Mouse (Mus musculus) erythroblast, adult 5-6 weeks (primary cell): Measurements from ENCODE around the gene Mia2. TPM values are rescaled to one million over a fixed set of nuclear protein-coding genes. Genes with fewer than 3 reads are reported as not detected.
"Not testable (repeated sequence)": the region's sequence is repeated elsewhere in the genome, so short reads cannot be mapped to it uniquely, and the experiment has no call there.

ENCODE experiments used
- ATAC-seq: replicated peaks from 2 replicates; pipeline ENCODE4 v1.8.0; 2016; ENCODE audit warnings: moderate number of reproducible peaks, mild to moderate bottlenecking, moderate TSS enrichment, inconsistent platforms; ENCODE audit not compliant: poor library complexity, low FRiP score, severe bottlenecking
- total RNA-seq, 2 experiments: library from RNA; stranded (forward) in 1 of 2; stranded (reverse) in 1 of 2; fragments of 150-400 nt in 1 of 2; fragments of 200-764, 138-1000 nt in 1 of 2; gene quantifications; 2 replicates each; pipeline versions ENCODE4 v1.2.3 to v1.2.4; 2015 to 2017; ENCODE audit warnings: low replicate concordance in 2 of 2

Gene Mia2
- total RNA-seq (2015; ENCODE audit: low replicate concordance) (40.5 and 54.1 TPM in 2 replicates), total RNA-seq (2017; ENCODE audit: low replicate concordance) (66.7 and 125 TPM in 2 replicates)

DNA sequence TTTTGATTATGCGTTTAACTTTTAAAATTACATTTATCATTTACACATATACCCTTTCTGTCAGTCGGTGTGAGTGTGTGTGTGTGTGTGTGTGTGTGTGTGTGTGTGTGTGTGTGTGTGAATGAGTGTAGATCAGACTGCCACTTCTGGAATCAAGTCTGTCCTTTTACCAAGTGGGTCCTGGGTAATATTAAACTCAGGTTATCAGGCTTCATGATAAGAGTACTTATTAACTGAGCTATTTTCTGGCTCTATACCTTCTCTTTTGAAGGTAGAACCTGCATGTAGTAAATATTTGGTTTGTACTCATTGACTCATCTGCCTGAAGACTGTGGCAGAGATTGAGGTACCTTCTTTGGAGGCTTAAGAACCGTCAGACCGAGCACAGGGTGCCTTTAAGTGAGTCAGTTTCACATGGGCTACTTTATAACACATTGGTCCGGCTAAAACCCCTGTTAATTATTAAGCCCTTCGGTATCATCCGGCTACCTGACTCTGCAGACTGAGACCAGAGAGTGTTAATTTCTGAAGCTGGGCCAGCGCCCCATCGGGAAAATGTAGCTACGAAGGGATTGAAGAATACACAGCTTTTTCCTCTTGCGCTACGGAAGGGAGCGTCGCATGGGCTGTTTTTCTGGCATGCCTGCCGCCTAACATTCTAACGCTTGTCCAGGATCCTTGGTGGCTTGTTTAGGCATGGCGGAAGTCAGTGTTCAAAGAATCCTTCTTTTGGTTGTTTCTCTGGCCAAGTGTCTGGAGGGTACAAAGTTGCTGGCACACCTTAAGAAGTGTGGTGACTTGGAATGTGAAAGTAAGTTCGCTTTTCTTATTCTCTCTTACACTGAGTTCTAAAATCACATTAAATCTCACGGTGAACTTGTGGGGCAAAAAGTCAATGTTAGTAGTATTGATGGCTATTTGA lies at the start of gene Mia2:
Gene Mia2 (plus strand): TSS at position 696 of the 922 bp plus-strand sequence.
- no peak for ATAC-seq

DNA sequence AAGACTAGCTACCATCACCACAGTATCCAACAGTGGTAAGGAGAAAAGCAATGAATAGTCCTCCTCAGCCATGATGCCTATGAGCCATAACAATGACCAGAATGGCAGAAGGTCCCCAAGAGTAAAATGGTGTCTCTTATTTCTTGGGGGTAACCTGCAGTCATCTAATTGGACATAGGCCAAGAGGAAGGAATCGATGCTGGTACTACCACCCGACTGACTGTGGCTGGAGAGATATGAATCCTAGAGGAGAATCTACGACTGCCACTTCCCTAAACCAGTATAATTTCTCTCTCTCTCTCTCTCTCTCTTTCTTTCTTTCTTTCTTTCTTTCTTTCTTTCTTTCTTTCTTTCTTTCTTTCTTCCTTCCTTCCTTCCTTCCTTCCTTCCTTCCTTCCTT lies 43.1 kb upstream of the Mia2 start:
- ATAC-seq = no peak

DNA sequence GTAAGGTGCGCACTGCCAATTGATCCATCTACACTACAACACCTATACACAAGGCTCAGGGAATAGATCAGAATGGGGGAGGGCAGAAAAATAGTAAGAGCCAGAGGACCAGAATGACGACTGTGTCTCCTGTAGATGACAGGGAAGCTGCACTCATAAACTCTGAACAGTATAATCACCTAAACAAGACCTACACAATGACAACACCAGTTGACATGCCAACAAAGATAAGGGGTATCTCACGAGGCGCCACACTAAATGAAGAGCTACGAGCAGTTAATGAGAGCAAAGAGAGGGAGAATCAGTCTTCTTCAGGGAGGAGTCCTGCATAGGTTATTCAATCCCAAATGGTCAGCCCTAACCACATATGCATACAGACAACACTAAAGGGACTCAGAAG lies 42.4 kb upstream of the Mia2 start:
- 0 out of 2 replicates have a peak, but pooled peaks have one; percentile 45 for ATAC-seq

DNA sequence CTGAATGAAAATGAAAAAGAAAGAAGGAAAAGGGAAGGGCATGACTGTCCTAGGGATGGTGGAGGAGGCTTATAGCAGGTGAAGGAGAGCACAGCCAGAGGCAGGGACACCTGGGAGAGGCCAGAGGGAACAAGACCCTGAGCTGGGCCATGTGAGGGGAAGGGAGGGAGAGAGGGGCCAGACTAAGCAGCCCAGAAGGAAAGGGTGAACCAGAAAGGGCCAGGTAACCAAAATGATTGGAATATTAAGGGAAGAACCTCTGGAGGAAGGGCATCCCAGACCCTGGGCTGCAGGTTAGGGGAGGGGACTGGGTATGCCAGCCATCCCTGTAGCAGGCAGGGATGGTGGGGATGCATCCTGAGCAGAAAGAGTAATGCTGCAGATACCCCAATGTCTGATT lies 41.6 kb upstream of the Mia2 start:
- ATAC-seq = no peak

DNA sequence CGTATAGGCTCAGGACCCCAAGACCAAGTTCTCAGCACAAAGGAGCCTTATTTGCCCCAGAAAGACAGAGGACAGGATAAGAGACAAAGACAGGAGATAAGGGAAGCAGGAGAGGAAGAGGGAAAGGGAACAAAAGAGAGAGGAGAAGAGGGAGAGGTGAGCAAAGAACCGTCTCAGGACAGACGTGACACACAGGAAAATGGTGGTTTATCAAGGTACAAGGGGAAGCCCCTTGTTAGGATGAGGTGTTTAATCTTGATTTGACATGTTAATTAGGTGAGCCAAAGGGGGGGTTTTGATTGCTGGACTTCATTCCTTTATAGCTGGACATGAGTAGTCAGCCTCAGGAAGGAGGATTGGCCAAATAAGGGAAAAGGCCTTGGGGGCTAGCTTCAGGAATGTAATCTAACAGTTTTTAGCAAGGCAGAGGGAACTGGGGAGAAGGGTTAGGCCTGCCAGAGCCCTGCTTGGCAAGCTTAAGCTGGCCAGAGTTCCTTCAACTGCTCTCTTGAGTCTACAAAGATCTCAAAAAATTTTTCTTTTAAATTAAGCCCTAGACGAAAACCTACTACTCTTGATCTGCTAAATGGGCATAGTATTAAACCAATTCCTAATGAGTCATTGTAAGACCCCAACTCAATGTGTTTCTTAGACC lies 40.3 kb upstream of the Mia2 start:
- no peak for ATAC-seq

DNA sequence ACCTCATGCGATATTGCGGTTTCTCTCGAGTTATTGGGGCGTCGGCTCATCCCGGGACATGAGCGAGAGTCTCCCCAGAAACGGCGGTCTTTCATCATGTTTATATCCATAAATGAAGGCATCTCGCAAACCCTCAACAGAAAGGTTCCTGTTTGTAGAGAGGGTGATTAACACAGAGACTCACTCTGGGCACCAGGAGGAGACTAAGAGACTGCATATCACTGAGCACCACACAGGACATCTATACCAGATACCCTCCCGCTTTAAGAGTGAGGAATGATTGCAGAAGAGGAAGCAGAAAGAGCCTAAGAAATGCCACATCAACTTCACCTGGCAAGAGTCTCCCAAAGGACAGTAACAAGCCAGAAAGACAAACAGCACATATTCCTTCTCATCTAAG lies 39.4 kb upstream of the Mia2 start:
- ATAC-seq = no peak

DNA sequence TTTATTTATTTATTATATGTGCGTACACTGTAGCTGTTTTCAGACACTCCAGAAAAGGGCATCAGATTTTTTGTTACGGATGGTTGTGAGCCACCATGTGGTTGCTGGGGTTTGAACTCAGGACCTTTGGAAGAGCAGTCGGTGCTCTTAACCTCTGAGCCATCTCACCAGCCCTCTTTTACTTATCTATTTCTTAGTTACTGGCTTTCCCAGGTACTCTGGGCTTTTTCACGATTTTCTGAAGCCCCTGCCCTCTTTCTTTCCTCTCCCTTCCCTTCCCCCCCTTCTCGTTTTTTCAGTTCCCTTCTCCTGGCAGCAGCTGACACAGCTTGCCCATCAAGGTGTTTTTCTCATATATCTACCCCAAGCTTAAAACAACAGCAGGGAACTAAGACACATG lies 37.4 kb upstream of the Mia2 start:
- ATAC-seq = not testable (repeated sequence)

DNA sequence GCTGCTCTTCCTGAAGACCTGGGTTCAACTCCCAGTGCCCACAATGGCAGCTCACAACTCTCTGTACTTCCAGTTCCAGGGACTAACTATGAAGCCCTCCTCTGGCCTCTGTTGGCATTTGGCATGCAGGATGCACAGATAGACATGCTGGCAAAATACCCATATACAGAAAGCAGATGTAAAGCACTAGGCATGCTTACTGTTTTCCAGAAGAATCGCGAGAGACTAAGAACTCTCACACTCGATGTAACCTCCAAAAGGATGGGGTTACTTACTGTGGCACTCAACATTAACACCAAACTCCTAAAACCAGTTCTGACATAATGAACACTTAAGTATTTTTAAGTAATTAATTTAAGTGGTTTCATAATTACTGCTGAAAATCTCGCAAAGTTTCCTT lies 35.3 kb upstream of the Mia2 start:
- no peak for ATAC-seq

DNA sequence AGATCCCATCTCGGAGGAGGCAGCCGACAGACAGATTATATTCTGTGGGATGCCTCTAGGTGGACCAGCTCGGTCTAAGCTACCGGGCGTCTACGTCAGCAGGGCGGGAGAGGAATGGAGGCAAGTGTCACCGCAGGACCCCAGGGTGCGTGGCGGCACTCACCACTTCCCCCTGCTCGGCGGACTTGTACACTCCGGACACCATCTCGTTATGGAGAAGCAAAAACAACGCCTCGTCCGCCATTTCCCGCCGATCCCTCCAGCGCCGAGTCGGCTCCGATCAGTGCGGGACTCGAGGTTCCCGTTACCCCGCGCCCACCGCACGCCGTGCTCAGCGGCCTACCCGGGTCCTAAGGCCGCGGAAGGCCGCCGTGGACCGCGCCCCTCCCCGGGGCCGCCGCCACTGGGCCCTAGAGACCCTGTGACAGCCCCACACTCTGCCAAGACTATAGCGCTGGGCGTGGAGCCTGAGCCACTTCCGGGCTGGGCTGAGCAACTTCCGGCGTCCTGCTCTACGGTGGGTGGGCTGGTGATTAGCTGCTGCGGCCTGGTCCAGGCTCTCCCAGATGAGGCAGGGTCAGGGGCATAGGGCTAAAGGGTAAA lies 34.5 kb upstream of the Mia2 start, which contains the start of gene Trappc6b:
Gene Trappc6b (minus strand): TSS at position 480 of the 603 bp plus-strand sequence.
- ATAC-seq = peak; percentile 92

DNA sequence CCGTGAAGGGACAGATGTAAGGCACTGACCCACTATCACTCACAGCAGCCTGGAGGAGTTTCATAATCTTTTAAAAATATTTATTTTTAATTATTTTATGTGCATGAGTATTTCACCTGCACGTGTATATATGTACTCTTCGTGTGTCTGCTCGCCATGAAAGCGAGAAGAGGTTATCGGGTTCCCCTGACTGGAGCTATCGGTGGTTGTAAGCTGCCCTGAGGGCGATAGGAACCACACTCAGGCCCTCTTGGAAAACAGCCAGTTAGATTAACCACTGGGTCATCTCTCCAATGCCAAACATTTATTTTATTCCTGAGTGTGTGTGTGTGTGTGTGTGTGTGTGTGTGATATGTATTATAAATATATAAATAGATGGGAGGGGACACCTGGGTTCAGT lies 30.8 kb upstream of the Mia2 start:
- no peak for ATAC-seq

DNA sequence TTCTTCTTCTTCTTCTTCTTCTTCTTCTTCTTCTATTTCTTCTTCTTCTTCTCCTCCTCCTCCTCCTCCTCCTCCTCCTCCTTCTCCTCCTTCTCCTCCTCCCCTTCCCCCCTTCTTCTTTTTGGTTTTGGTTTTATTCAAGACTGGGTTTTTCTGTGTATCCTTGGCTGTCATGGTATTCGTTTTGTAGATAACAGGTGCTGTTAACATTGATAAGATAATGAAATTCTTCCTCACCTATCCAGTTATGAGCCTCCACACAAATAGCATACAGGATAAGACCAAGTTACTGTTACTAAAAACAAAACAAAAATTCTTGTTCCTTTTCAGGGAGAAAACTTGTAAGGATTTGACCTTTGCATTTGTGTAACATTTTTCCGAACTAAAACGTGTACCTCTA lies 29.8 kb upstream of the Mia2 start:
- ATAC-seq = no peak

DNA sequence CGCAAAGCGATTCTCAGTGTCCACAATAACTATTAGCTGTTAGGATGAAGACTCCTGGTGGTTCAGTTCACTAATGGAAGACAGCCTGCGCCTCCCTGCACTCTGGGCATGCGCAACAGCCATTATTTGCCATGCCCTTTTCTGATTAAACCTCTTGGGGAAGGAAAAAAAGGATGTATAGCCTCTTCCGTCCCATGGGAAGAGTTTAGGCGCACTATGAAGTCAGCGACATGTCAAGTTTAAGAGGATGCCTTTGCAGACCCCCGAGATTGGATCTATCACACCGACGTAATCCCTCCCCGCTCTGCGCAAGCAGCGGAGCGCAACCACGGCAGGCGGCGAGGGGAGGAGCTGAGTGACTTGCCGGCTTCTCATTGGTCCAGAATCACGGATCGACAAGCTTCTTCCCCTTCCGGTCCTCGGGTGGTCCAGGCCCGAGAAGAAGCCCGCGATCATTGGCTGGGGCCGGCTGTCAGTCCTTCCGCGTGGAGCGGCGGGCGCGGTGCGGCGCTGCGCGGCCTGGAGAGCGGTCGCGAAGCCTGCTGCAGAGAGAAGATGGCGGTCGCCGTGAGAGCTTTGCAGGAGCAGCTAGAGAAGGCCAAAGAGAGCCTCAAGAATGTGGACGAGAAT lies 29.0 kb upstream of the Mia2 start, which contains the start of gene Pnn:
Gene Pnn (plus strand): TSS at position 437 of the 630 bp plus-strand sequence.
- ATAC-seq = peak; percentile 100

DNA sequence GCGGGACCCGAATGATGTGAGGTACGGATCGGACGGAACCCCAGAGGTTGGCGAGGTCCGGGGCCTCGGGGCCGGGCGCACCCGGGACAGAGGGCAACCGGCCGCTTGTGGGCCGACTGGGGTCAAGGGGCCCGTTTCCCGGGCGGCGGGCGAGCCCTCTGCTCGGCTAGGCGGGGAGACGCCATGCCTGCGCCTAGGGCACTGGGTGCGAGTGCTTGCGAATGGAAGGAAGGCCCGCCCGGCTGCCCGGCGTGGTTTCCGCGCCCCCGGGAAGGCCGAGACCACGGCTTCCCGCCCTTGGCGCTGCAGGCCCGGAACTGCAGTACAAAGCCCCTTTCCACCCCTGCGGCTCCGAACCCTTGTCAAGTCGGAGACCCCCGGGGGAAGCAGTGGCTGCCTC lies 28.5 kb upstream of the Mia2 start:
- peak; percentile 26; the same call in 1 of the 2 replicates for ATAC-seq

DNA sequence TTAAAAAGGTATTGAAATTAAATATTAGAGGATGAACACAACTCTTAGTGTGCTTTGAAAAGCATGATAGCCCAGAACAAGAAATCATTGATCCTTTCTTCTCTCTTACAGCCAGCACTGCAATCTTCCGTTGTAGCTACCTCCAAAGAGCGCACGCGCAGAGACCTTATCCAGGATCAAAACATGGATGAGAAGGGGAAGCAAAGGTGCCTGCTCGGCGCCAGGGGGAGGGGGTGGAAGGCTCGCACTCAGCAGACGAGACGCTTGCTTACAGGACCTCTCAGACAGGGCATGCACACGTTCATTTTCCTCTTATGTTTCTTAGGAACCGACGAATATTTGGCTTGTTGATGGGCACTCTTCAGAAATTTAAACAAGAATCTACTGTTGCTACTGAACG lies 26.8 kb upstream of the Mia2 start:
- ATAC-seq = no peak

DNA sequence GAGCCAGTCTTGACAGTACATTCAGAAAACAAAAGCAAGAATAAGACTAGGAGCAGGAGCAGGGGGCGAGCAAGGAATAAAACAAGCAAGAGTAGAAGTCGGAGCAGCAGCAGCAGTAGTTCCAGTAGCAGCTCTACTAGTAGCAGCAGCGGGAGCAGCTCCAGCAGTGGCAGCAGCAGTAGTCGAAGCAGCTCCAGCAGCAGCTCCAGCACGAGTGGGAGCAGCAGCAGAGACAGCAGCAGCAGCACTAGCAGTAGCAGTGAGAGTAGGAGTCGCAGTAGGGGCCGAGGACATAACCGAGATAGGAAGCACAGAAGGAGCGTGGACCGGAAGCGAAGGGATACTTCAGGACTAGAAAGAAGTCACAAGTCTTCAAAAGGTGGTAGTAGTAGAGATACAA lies 23.3 kb upstream of the Mia2 start:
- ATAC-seq = no peak

DNA sequence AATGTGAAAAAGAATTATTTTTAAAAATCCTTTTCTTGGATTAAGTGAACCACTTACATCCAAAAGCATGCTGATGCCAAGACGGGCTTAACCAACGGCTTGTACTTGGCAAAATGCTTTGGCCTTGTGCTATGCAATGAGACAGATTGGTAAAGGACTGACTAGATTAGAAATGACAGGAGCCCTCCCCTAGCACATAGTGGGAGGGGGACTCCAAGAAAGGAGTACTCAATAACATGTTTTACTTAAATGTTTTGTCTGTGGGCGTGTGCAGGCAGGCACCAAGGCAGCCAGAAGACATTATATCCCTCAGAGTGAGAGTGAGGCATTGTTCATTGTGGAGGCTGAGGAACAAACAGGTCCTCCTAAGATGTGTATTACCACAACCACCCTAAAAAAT lies 21.5 kb upstream of the Mia2 start:
- ATAC-seq = no peak

DNA sequence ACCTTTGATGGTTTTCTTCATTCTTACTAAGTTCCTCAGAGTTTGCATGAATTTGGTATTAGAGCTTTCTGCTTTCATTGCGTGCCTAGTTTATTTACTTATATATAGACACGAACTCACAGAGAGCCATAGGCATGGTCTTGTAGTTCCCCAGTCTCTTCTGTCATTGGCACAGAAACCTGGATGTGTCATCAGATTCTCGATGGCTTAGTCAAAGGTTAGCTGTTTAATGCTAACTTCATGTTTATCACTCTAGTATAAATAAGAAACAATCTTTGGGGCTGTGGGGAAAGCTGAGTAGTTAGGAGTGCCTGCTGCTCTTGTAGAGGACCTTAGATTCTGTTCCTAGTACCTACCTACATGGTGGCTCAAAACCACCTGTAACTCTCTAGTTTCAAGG lies 18.6 kb upstream of the Mia2 start:
- ATAC-seq = no peak

DNA sequence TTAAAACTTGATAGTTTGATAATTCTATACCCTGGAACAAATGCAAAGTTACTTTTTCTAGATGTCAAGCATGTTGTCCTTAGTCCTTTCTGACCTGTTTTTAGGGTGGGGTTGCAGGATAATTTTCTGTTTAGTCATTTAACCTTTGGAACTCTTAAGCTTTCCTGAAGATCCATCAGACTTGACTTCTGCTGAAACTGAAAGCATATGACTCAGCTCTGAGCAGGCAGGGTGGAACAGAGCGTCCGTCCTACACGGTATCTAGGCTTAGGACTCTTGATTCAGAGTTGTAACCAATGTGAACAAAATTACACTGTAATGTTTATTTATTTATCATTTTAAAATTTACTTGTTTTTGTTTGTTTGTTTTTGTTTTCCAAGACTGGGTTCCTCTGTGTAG lies 17.7 kb upstream of the Mia2 start:
- ATAC-seq = no peak

DNA sequence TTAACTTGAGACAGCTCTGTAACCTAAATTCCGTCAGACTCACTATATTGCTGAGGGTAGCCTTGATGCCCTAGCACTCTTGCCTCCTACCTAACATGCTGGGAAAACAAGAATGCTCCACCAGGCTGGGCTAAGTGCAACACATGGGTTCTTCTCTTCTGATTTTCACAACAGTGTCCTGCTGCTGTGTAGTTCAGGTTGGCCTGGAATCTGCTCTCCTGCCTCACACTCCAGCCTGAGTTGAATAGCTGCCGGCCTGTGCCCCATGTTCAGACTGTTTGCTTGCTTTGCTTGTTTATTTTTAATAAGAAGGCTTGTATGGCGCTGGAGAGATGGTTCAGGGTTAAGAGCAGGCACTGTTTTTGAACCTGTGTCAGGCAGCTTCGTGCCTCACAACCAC lies 15.1 kb upstream of the Mia2 start:
- ATAC-seq = no peak

DNA sequence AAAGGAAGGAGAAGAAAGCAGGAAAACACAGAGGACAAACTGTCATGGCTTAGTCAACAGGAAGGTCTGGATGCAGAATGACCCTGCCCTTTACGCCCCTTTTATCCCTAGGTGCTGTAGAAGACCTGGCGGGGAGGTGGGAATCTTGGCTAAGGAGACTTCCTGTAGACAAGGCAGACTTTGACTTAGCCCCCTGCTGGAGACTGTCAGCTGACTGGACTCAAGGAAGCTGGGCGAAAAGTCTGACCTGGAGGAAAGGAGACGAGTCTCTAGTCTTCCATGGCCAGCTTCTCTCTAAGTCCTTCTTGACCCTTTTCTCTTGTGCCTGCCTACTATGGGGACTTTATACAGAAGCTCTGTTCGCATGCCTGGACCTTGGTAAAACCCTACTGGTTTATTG lies 11.2 kb upstream of the Mia2 start:
- ATAC-seq = no peak
